Mouse (Mus musculus): Measurements from ENCODE around the gene Btbd8. TPM values are rescaled to one million over a fixed set of nuclear protein-coding genes. Genes with fewer than 3 reads are reported as not detected.

The Btbd8 gene
- polyA plus RNA-seq, 1 experiment from 2014 or later = 3.8 TPM

DNA sequence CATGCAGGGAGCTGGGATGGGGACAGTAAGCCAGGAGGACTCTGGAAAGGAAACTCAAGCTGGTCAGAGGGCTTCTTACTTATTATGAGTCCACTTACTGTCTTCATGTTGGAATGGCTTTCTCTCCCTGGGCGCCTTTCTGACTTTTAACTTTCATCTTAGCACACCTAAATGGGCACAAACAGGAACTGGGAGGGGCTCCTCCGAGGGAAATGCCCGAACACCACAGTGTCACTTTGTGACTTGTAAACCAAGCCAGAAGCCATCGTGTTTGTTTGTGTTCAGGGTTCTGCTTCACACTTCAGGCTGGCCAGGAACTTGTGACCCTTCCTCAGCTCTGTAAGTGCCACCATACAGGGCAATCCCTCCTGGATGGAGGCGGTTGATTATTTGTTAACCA, 116.5 kb downstream of the Btbd8 start:
- Histone ChIP-seq H3K9ac (ENCODE audit: low read length) (no peak overlapping the region), H3K4me2 (ENCODE audit: low read depth, low read length) (no peak overlapping the region), H3K4me3 (replicated peaks; ENCODE audit: low read length) (no peak overlapping the region), H3K27ac (ENCODE audit: low read length) (no peak overlapping the region), H3K4me1 (ENCODE audit: control insufficient read depth, insufficient read depth, low read length) (no peaks in the 10 kb centered on the region), H3K36me3 (ENCODE audit: control insufficient read depth, insufficient read depth, low read length) (no peaks in the 10 kb centered on the region), H3K27me3 (ENCODE audit: control insufficient read depth, insufficient read depth, low read length) (no peaks in the 10 kb centered on the region), H3K9me3 (replicated peaks; ENCODE audit: control insufficient read depth, low read length) (no peaks in the 10 kb centered on the region)
- no peak for ATAC-seq (ENCODE audit: insufficient read depth, low FRiP score)
- WGBS = 62% methylated on average over 5 of the region's 5 CpGs

DNA sequence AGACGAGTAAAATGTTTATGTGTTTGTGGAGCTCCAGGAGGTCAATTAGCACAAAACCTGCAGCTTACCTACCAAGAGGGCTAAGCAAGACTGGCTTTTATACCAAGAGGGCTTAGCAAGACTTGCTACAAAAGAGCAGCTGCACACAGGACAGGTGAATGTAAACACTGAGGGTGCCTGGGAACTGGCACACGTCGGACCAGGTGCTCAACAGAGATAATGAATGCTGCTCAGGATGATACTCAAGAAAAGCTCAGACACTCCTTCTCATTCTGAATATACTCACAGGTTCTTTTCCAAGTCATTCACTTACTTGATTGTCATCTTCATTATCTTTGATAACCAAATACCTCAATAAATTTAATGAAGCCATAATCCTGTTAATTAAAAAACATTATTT, 119.2 kb downstream of the Btbd8 start:
- WGBS = 41% methylated on average over 3 of the region's 3 CpGs
- Histone ChIP-seq H3K9me3 (replicated peaks; ENCODE audit: control insufficient read depth, low read length) (no peaks in the 10 kb centered on the region), H3K4me3 (replicated peaks; ENCODE audit: low read length) (no peak overlapping the region), H3K9ac (ENCODE audit: low read length) (no peak overlapping the region), H3K4me2 (ENCODE audit: low read depth, low read length) (no peak overlapping the region), H3K27me3 (ENCODE audit: control insufficient read depth, insufficient read depth, low read length) (no peaks in the 10 kb centered on the region), H3K4me1 (ENCODE audit: control insufficient read depth, insufficient read depth, low read length) (no peaks in the 10 kb centered on the region), H3K36me3 (ENCODE audit: control insufficient read depth, insufficient read depth, low read length) (no peaks in the 10 kb centered on the region), H3K27ac (ENCODE audit: low read length) (no peak overlapping the region)
- no peak for ATAC-seq (ENCODE audit: insufficient read depth, low FRiP score)

Other genes with a start within 250 kb of the Btbd8 start
- 29.5 and 31.1 TPM in 2 replicates for gene Tgfbr3, start 148.4 kb upstream of the Btbd8 start, polyA plus RNA-seq (2015; fragmentation: Nextera tagmentation; extraction: Ambion mirVana)
- 2.2 and 2.4 TPM in 2 replicates for gene Brdt, start 106.8 kb upstream of the Btbd8 start, polyA plus RNA-seq (2015; fragmentation: Nextera tagmentation; extraction: Ambion mirVana)
- gene Ephx4, start 35.3 kb upstream of the Btbd8 start, polyA plus RNA-seq (2015; fragmentation: Nextera tagmentation; extraction: Ambion mirVana) = 1.4 and 1.8 TPM in 2 replicates
- gene Lpcat2b, start 6.4 kb upstream of the Btbd8 start, polyA plus RNA-seq (2015; fragmentation: Nextera tagmentation; extraction: Ambion mirVana) = not detected in 2 replicates
- gene Gm42669, start 69.6 kb downstream of the Btbd8 start, polyA plus RNA-seq (2015; fragmentation: Nextera tagmentation; extraction: Ambion mirVana) = 0.20 and 0.46 TPM in 2 replicates
- 0.06 and 0.09 TPM in 2 replicates for gene 1700028K03Rik, start 96.7 kb downstream of the Btbd8 start, polyA plus RNA-seq (2015; fragmentation: Nextera tagmentation; extraction: Ambion mirVana)
- 16.3 and 19.4 TPM in 2 replicates for gene Rpap2, start 159.4 kb downstream of the Btbd8 start, polyA plus RNA-seq (2015; fragmentation: Nextera tagmentation; extraction: Ambion mirVana)
- gene Glmn, start 159.9 kb downstream of the Btbd8 start, polyA plus RNA-seq (2015; fragmentation: Nextera tagmentation; extraction: Ambion mirVana) = 20.9 and 25.8 TPM in 2 replicates

Measured in stomach, embryonic 16.5 days (tissue).